Mouse (Mus musculus): Measurements from ENCODE around the gene Hdac9. TPM values are rescaled to one million over a fixed set of nuclear protein-coding genes. Genes with fewer than 3 reads are reported as not detected.

Gene Hdac9
- polyA plus RNA-seq, 1 experiment from 2014 or later: 12.7 TPM

GRCm38 (mm10) chr12:34156301-34156700, 760.6 kb downstream of the Hdac9 start:
- no peaks in the 10 kb centered on the region for H3K27me3 ChIP-seq (ENCODE audit: control insufficient read depth, insufficient read depth, low read length)
- no peak overlapping the region for H3K27ac ChIP-seq (ENCODE audit: low read depth, low read length)
- no peaks in the 10 kb centered on the region for H3K9me3 ChIP-seq (ENCODE audit: control insufficient read depth, low read length)
- no peak overlapping the region for H3K4me2 ChIP-seq (replicated peaks; ENCODE audit: low read depth, low read length)
- H3K9ac ChIP-seq (ENCODE audit: low read depth, low read length): no peak overlapping the region
- no peaks in the 10 kb centered on the region for H3K4me1 ChIP-seq (replicated peaks; ENCODE audit: control insufficient read depth, insufficient read depth, low read length)
- no peak for ATAC-seq (ENCODE audit: low FRiP score)
- no peak overlapping the region for H3K4me3 ChIP-seq (ENCODE audit: low read depth, low read length)
- DNase-seq (ENCODE audit: low spot score): no peak
- 81% methylated on average over 6 of the region's 6 CpGs for WGBS
- H3K36me3 ChIP-seq (ENCODE audit: control insufficient read depth, insufficient read depth, low read length): no peaks in the 10 kb centered on the region

GRCm38 (mm10) chr12:34155740-34156139, 761.2 kb downstream of the Hdac9 start:
- no peaks in the 10 kb centered on the region for H3K9me3 ChIP-seq (ENCODE audit: control insufficient read depth, low read length)
- H3K4me1 ChIP-seq (replicated peaks; ENCODE audit: control insufficient read depth, insufficient read depth, low read length): no peaks in the 10 kb centered on the region
- H3K36me3 ChIP-seq (ENCODE audit: control insufficient read depth, insufficient read depth, low read length): no peaks in the 10 kb centered on the region
- no peak for ATAC-seq (ENCODE audit: low FRiP score)
- H3K4me2 ChIP-seq (replicated peaks; ENCODE audit: low read depth, low read length): no peak overlapping the region
- H3K27me3 ChIP-seq (ENCODE audit: control insufficient read depth, insufficient read depth, low read length): no peaks in the 10 kb centered on the region
- no peak overlapping the region for H3K4me3 ChIP-seq (ENCODE audit: low read depth, low read length)
- H3K9ac ChIP-seq (ENCODE audit: low read depth, low read length): no peak overlapping the region
- DNase-seq (ENCODE audit: low spot score): no peak
- WGBS: 63% methylated on average over 5 of the region's 5 CpGs
- H3K27ac ChIP-seq (ENCODE audit: low read depth, low read length): no peak overlapping the region

- ATAC-seq (ENCODE audit: low FRiP score) (no peak), DNase-seq (ENCODE audit: low spot score) (no peak)
- Histone ChIP-seq H3K9me3 (ENCODE audit: control insufficient read depth, low read length) (no peaks in the 10 kb centered on the region), H3K4me1 (replicated peaks; ENCODE audit: control insufficient read depth, insufficient read depth, low read length) (no peaks in the 10 kb centered on the region), H3K4me2 (replicated peaks; ENCODE audit: low read depth, low read length) (no peak overlapping the region), H3K36me3 (ENCODE audit: control insufficient read depth, insufficient read depth, low read length) (no peaks in the 10 kb centered on the region), H3K27me3 (ENCODE audit: control insufficient read depth, insufficient read depth, low read length) (no peaks in the 10 kb centered on the region), H3K9ac (ENCODE audit: low read depth, low read length) (no peak overlapping the region), H3K27ac (ENCODE audit: low read depth, low read length) (no peak overlapping the region), H3K4me3 (ENCODE audit: low read depth, low read length) (no peak overlapping the region)
- WGBS: 82% methylated on average over 3 of the region's 3 CpGs
Observed at GRCm38 (mm10) chr12:34154757-34155156, 762.1 kb downstream of the Hdac9 start.

- Histone ChIP-seq H3K4me3 (ENCODE audit: low read depth, low read length) (no peak overlapping the region), H3K36me3 (ENCODE audit: control insufficient read depth, insufficient read depth, low read length) (no peaks in the 10 kb centered on the region), H3K9ac (ENCODE audit: low read depth, low read length) (no peak overlapping the region), H3K27me3 (ENCODE audit: control insufficient read depth, insufficient read depth, low read length) (no peaks in the 10 kb centered on the region), H3K9me3 (ENCODE audit: control insufficient read depth, low read length) (no peaks in the 10 kb centered on the region), H3K4me1 (replicated peaks; ENCODE audit: control insufficient read depth, insufficient read depth, low read length) (no peaks in the 10 kb centered on the region), H3K4me2 (replicated peaks; ENCODE audit: low read depth, low read length) (no peak overlapping the region), H3K27ac (ENCODE audit: low read depth, low read length) (no peak overlapping the region)
- no peak for DNase-seq (ENCODE audit: low spot score)
- 60% methylated on average over 3 of the region's 3 CpGs for WGBS
- no peak for ATAC-seq (ENCODE audit: low FRiP score)
Observed at GRCm38 (mm10) chr12:34151336-34151735, 765.6 kb downstream of the Hdac9 start.

- H3K27me3 ChIP-seq (ENCODE audit: control insufficient read depth, insufficient read depth, low read length): no peaks in the 10 kb centered on the region
- ATAC-seq (ENCODE audit: low FRiP score) (no peak), DNase-seq (ENCODE audit: low spot score) (no peak)
- H3K9me3 ChIP-seq (ENCODE audit: control insufficient read depth, low read length): no peaks in the 10 kb centered on the region
- 96% methylated on average over 2 of the region's 2 CpGs for WGBS
- no peak overlapping the region for H3K4me2 ChIP-seq (replicated peaks; ENCODE audit: low read depth, low read length)
- H3K36me3 ChIP-seq (ENCODE audit: control insufficient read depth, insufficient read depth, low read length): no peaks in the 10 kb centered on the region
- no peaks in the 10 kb centered on the region for H3K4me1 ChIP-seq (replicated peaks; ENCODE audit: control insufficient read depth, insufficient read depth, low read length)
- no peak overlapping the region for H3K4me3 ChIP-seq (ENCODE audit: low read depth, low read length)
- no peak overlapping the region for H3K9ac ChIP-seq (ENCODE audit: low read depth, low read length)
- H3K27ac ChIP-seq (ENCODE audit: low read depth, low read length): no peak overlapping the region
Observed at GRCm38 (mm10) chr12:34142743-34143142, 774.2 kb downstream of the Hdac9 start.

- H3K9me3 ChIP-seq (ENCODE audit: control insufficient read depth, low read length): no peaks in the 10 kb centered on the region
- no peak overlapping the region for H3K4me2 ChIP-seq (replicated peaks; ENCODE audit: low read depth, low read length)
- H3K36me3 ChIP-seq (ENCODE audit: control insufficient read depth, insufficient read depth, low read length): no peaks in the 10 kb centered on the region
- no peak overlapping the region for H3K9ac ChIP-seq (ENCODE audit: low read depth, low read length)
- ATAC-seq (ENCODE audit: low FRiP score) (no peak), DNase-seq (ENCODE audit: low spot score) (no peak)
- H3K4me3 ChIP-seq (ENCODE audit: low read depth, low read length): no peak overlapping the region
- H3K4me1 ChIP-seq (replicated peaks; ENCODE audit: control insufficient read depth, insufficient read depth, low read length): no peaks in the 10 kb centered on the region
- WGBS: 28% methylated on average over 1 of the region's 1 CpGs
- H3K27ac ChIP-seq (ENCODE audit: low read depth, low read length): no peak overlapping the region
- H3K27me3 ChIP-seq (ENCODE audit: control insufficient read depth, insufficient read depth, low read length): no peaks in the 10 kb centered on the region
Observed at GRCm38 (mm10) chr12:34113336-34113735, 803.6 kb downstream of the Hdac9 start.

- Histone ChIP-seq H3K9me3 (ENCODE audit: control insufficient read depth, low read length) (no peaks in the 10 kb centered on the region), H3K4me2 (replicated peaks; ENCODE audit: low read depth, low read length) (no peak overlapping the region), H3K9ac (ENCODE audit: low read depth, low read length) (no peak overlapping the region), H3K4me1 (replicated peaks; ENCODE audit: control insufficient read depth, insufficient read depth, low read length) (no peaks in the 10 kb centered on the region), H3K4me3 (ENCODE audit: low read depth, low read length) (no peak overlapping the region), H3K27me3 (ENCODE audit: control insufficient read depth, insufficient read depth, low read length) (no peaks in the 10 kb centered on the region), H3K27ac (ENCODE audit: low read depth, low read length) (no peak overlapping the region), H3K36me3 (ENCODE audit: control insufficient read depth, insufficient read depth, low read length) (no peaks in the 10 kb centered on the region)
- no peak for ATAC-seq (ENCODE audit: low FRiP score)
- 69% methylated on average over 4 of the region's 4 CpGs for WGBS
- DNase-seq (ENCODE audit: low spot score): no peak
Observed at GRCm38 (mm10) chr12:34092953-34093352, 823.9 kb downstream of the Hdac9 start.

GRCm38 (mm10) chr12:34091851-34092250, 825.0 kb downstream of the Hdac9 start:
- DNase-seq (ENCODE audit: low spot score) (no peak), ATAC-seq (ENCODE audit: low FRiP score) (no peak)
- Histone ChIP-seq H3K27ac (ENCODE audit: low read depth, low read length) (no peak overlapping the region), H3K4me2 (replicated peaks; ENCODE audit: low read depth, low read length) (no peak overlapping the region), H3K4me3 (ENCODE audit: low read depth, low read length) (no peak overlapping the region), H3K27me3 (ENCODE audit: control insufficient read depth, insufficient read depth, low read length) (no peaks in the 10 kb centered on the region), H3K9ac (ENCODE audit: low read depth, low read length) (no peak overlapping the region), H3K36me3 (ENCODE audit: control insufficient read depth, insufficient read depth, low read length) (no peaks in the 10 kb centered on the region), H3K9me3 (ENCODE audit: control insufficient read depth, low read length) (no peaks in the 10 kb centered on the region), H3K4me1 (replicated peaks; ENCODE audit: control insufficient read depth, insufficient read depth, low read length) (no peaks in the 10 kb centered on the region)
- WGBS: 91% methylated on average over 1 of the region's 1 CpGs

GRCm38 (mm10) chr12:34087292-34087942, 829.5 kb downstream of the Hdac9 start:
- no peak for ATAC-seq (ENCODE audit: low FRiP score)
- Histone ChIP-seq H3K4me2 (replicated peaks; ENCODE audit: low read depth, low read length) (no peak overlapping the region), H3K9me3 (ENCODE audit: control insufficient read depth, low read length) (no peaks in the 10 kb centered on the region), H3K27ac (ENCODE audit: low read depth, low read length) (no peak overlapping the region), H3K4me3 (ENCODE audit: low read depth, low read length) (no peak overlapping the region), H3K9ac (ENCODE audit: low read depth, low read length) (no peak overlapping the region), H3K36me3 (ENCODE audit: control insufficient read depth, insufficient read depth, low read length) (no peaks in the 10 kb centered on the region), H3K4me1 (replicated peaks; ENCODE audit: control insufficient read depth, insufficient read depth, low read length) (no peaks in the 10 kb centered on the region), H3K27me3 (ENCODE audit: control insufficient read depth, insufficient read depth, low read length) (no peaks in the 10 kb centered on the region)
- no peak for DNase-seq (ENCODE audit: low spot score)
- 86% methylated on average over 2 of the region's 2 CpGs for WGBS

Measured in hindbrain, embryonic 11.5 days (tissue).